Comparison of ENCODE assay signal across 16 mouse cellular contexts in genomic region chr17:64315428-64315827, GRCm38 (mm10).
"Had no signal": no experiment of that assay in that cellular context is flagged by ENCODE, and none has a peak within 500 bp of the region (broad histone marks: within the 10 kb centered on the region; RNA-seq: fewer than 3 reads in every experiment).

No protein-coding gene starts in this region.

- H3K9me3 ChIP-seq: lung, embryonic 15.5 days; midbrain, embryonic 13.5 days; midbrain, embryonic 15.5 days; neural tube, embryonic 12.5 days; stomach, embryonic 15.5 days had no signal

- DNase-seq: lung, adult 2 months; lung, postnatal 14 days; lung, postnatal 36 days; right cerebral cortex, postnatal 14 days; thymus, adult 2 months; thymus, postnatal 25 days; thymus, postnatal 4 days had no signal

- H3K9ac ChIP-seq: lung, embryonic 15.5 days; midbrain, embryonic 13.5 days; midbrain, embryonic 15.5 days; neural tube, embryonic 12.5 days; stomach, embryonic 15.5 days had no signal

- H3K4me3 ChIP-seq: lung, embryonic 15.5 days; midbrain, embryonic 13.5 days; midbrain, embryonic 15.5 days; neural tube, embryonic 12.5 days; stomach, embryonic 15.5 days had no signal

- H3K4me1 ChIP-seq: lung, embryonic 15.5 days; midbrain, embryonic 13.5 days; midbrain, embryonic 15.5 days; neural tube, embryonic 12.5 days; stomach, embryonic 15.5 days had no signal

- H3K27me3 ChIP-seq: lung, embryonic 15.5 days; midbrain, embryonic 13.5 days; midbrain, embryonic 15.5 days; neural tube, embryonic 12.5 days; stomach, embryonic 15.5 days had no signal

- H3K4me2 ChIP-seq: lung, embryonic 15.5 days; midbrain, embryonic 11.5 days; midbrain, embryonic 13.5 days; midbrain, embryonic 15.5 days; neural tube, embryonic 12.5 days; stomach, embryonic 15.5 days had no signal

- H3K27ac ChIP-seq: lung, embryonic 15.5 days; macrophage; midbrain, embryonic 13.5 days; midbrain, embryonic 15.5 days; neural tube, embryonic 12.5 days; stomach, embryonic 15.5 days; stomach, postnatal 0 days had no signal

- H3K36me3 ChIP-seq: stomach, embryonic 15.5 days had no signal

- ATAC-seq: lung, postnatal 0 days; midbrain, embryonic 13.5 days; midbrain, embryonic 15.5 days had no signal
